Mouse (Mus musculus) ES-Bruce4 (cell line): ENCODE data around the gene Ppp4r1. TPM values are rescaled to one million over a fixed set of nuclear protein-coding genes. Genes with fewer than 3 reads are reported as not detected.
A peak's percentile ranks its signal among the peaks of the same experiment; 100 is the strongest.

Experiments
- H3K27ac ChIP-seq: 2 replicates; pipeline ENCODE4 v1.5.1; 2012; ENCODE audit warnings: low read length, inconsistent platforms; ENCODE audit not compliant: insufficient read depth
- H3K27me3 ChIP-seq: 2 replicates; pipeline ENCODE4 v1.6.1; 2012; ENCODE audit warnings: mild to moderate bottlenecking, low read length, inconsistent platforms; ENCODE audit not compliant: control insufficient read depth, poor library complexity, insufficient read depth, severe bottlenecking
- H3K36me3 ChIP-seq: 2 replicates; pipeline ENCODE4 v1.6.1; 2012; ENCODE audit warnings: inconsistent platforms, mild to moderate bottlenecking, low read length, moderate library complexity; ENCODE audit not compliant: control insufficient read depth, poor library complexity, insufficient read depth, severe bottlenecking
- H3K4me1 ChIP-seq: one replicate; pipeline ENCODE4 v1.8.1; 2011; ENCODE audit warnings: low read length; ENCODE audit not compliant: control insufficient read depth, insufficient read depth
- H3K4me3 ChIP-seq: 2 replicates; pipeline ENCODE4 v1.5.1; 2011; ENCODE audit warnings: low read depth, mild to moderate bottlenecking, low read length
- H3K9ac ChIP-seq: 2 replicates; pipeline ENCODE4 v1.6.1; 2012; ENCODE audit warnings: low read depth, mild to moderate bottlenecking, inconsistent platforms; ENCODE audit not compliant: poor library complexity, severe bottlenecking
- H3K9me3 ChIP-seq: replicated peaks from 2 replicates; pipeline ENCODE4 v1.6.1; 2012; ENCODE audit warnings: mild to moderate bottlenecking, low read length, inconsistent platforms; ENCODE audit not compliant: control insufficient read depth, poor library complexity, insufficient read depth, severe bottlenecking
- CTCF ChIP-seq: IDR thresholded peaks from one replicate; pipeline ENCODE4 v1.8.1; 2011; ENCODE audit warnings: low read depth, low read length
- EP300 ChIP-seq: IDR thresholded peaks from 2 replicates; pipeline ENCODE4 v1.6.1; 2011; ENCODE audit warnings: low read depth, low read length; ENCODE audit not compliant: insufficient read depth
- POLR2A ChIP-seq: IDR thresholded peaks from one replicate; pipeline ENCODE4 v1.8.1; 2011; ENCODE audit warnings: low read length; ENCODE audit not compliant: insufficient read depth
- polyA plus RNA-seq: library from polyadenylated mRNA; stranded (reverse); fragments of >200 nt; gene quantifications from 2 replicates; pipeline ENCODE4 v1.2.4, GENCODE M21; 2011; ENCODE audit warnings: low read depth; ENCODE audit not compliant: missing spikeins, insufficient read depth, insufficient read length

The Ppp4r1 gene
- polyA plus RNA-seq, 1 experiment: 48.4 TPM

DNA sequence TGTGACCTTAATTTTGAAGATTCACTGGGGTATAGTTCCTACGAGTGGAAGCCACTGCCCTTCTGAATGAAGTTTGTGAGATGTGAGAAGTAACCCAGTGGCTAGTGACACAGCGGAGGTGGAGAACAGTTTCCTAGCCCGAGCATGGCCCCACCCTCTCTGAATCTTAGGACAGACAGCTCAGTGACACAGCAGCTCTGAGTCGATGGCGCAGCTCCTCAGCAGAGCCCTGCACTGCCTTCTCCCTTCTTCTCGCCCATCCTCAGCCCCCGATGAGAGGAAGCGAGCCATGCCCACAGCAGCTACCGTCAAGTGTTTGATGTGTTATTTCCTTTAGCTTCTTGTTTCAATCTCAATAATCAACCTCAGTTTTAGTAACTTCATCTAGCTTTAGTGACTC, 43.9 kb downstream of the Ppp4r1 start:
- Histone ChIP-seq H3K4me3 (no peak overlapping the region), H3K27me3 (no peaks in the 10 kb centered on the region), H3K9me3 (no peaks in the 10 kb centered on the region), H3K36me3 (peaks cover 8% of the 10 kb centered on the region), H3K9ac (no peak overlapping the region), H3K4me1 (no peaks in the 10 kb centered on the region), H3K27ac (no peak overlapping the region)
- TF ChIP-seq CTCF: no peak
- TF ChIP-seq POLR2A: no peak
- no peak for TF ChIP-seq EP300

DNA sequence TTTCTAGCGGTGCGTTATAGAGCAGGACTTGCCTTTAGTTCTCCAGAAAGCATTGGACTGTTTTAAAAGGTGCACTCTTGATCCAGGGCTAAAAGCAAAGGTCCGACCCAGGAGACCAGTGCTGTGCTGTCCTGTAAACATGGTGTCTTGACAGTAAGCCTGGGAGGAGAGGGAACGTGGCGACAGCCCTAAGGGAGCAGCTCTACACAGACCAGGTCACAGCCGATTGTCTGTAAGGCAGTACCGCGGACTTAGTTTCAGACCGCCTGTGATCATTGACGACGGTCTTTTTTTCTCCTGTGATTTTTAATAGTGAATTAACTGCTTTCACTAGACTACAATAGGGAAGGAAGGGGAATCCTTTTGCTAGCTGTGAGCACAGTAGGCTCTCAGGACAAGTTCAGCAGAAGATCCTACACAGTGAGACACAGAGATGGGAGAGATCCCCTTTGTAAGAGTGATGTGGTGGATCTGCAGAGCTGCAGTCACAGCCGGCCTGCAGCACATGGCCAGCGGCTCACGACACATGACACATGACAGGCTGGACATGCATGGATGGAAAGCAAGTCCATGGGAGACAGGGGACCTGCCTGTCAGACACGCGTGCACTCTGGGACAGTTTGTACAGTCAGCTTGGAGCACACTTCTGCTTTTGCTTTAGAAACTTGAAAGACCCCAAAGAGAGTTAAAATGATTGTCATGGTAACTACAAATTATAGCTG, 44.9 kb downstream of the Ppp4r1 start:
- TF ChIP-seq CTCF (no peak), POLR2A (no peak), EP300 (no peak)
- Histone ChIP-seq H3K9ac (no peak overlapping the region), H3K27ac (no peak overlapping the region), H3K4me1 (no peaks in the 10 kb centered on the region), H3K4me3 (no peak overlapping the region), H3K9me3 (no peaks in the 10 kb centered on the region), H3K36me3 (peaks cover 15% of the 10 kb centered on the region), H3K27me3 (no peaks in the 10 kb centered on the region)

DNA sequence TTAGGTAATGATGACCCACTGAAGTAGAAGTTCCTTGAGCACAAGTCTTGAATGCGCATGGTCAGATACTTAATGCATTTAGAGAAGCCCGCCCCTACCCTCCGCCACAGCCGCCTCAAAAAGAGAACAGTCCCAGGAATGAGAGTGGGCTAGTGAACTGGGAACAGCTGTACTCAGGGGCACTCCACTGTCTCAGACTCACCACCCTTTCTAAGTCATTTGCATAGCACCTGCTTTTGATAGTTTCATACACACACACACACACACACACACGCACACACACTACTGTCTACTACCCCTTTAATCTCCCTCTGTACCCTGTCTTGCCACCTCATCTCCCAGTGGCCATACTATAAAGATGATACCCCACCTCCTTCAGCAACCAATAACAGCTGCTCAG, 45.5 kb downstream of the Ppp4r1 start:
- H3K36me3 ChIP-seq: peaks cover 16% of the 10 kb centered on the region

DNA sequence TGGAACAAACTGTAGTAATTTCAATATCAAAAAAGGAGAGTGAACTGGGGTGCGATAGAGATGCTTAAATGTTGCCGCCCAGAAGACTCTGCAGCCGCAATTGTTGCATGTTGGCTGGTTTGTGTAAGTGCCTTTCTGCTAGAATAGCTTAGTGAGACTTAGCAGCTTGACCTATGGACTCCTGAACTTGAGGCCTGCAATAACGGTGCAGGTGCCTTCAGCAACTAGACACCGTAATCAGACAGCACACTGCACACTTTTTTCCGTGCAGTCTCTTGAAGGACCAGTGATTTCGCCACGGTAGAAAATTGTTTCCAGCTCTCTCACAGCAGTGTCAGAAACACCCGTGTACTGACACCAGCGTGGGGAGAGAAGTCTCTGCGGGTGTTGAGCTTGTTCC, 46.6 kb downstream of the Ppp4r1 start:
- H3K4me1 ChIP-seq: no peaks in the 10 kb centered on the region
- no peaks in the 10 kb centered on the region for H3K9me3 ChIP-seq
- no peaks in the 10 kb centered on the region for H3K27me3 ChIP-seq
- H3K27ac ChIP-seq: no peak overlapping the region
- no peak overlapping the region for H3K4me3 ChIP-seq
- H3K9ac ChIP-seq: no peak overlapping the region
- peaks cover 24% of the 10 kb centered on the region for H3K36me3 ChIP-seq
- TF ChIP-seq POLR2A: no peak
- TF ChIP-seq EP300: no peak
- no peak for TF ChIP-seq CTCF

More for the DNA sequence above, 45.5 kb downstream of the Ppp4r1 start:
- Histone ChIP-seq H3K9me3 (no peaks in the 10 kb centered on the region), H3K4me1 (no peaks in the 10 kb centered on the region), H3K27me3 (no peaks in the 10 kb centered on the region), H3K4me3 (no peak overlapping the region), H3K9ac (no peak overlapping the region), H3K27ac (no peak overlapping the region)
- TF ChIP-seq POLR2A (no peak), CTCF (no peak), EP300 (no peak)

DNA sequence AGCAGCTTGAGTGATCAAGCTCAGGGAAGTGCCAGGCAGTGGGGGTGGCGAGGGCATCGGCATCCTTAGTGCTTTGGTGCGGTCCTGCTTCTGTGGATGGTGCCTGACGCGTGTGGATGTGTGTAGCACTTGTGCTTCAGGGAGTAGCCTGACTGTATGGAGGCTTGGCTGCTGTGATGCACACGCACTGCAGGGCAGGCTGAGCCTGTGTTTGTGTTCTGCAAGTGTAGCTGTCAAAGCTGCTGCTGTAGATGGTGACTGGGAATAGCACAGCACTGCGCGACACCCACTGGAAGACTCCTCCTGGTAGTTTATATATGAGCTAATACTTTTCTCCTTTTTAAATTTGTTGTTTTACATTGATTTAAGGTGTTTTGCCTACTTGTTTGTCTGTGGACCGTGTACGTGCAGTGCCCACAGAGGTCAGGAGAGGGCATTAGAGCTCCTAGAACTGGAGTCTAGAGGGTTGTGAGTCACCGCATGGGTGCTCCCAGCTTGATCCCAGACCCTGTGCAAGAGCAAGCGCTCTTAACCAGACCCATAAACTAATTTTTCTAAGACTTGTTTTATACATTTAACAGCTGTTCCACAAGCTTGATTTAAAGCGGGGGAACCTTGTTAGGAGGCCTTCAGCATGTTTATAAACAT, 48.0 kb downstream of the Ppp4r1 start:
- Histone ChIP-seq H3K4me1 (no peaks in the 10 kb centered on the region), H3K36me3 (peaks cover 24% of the 10 kb centered on the region), H3K27ac (no peak overlapping the region), H3K4me3 (no peak overlapping the region), H3K27me3 (no peaks in the 10 kb centered on the region), H3K9me3 (no peaks in the 10 kb centered on the region), H3K9ac (no peak overlapping the region)
- TF ChIP-seq CTCF (peak; percentile 18), EP300 (no peak)

DNA sequence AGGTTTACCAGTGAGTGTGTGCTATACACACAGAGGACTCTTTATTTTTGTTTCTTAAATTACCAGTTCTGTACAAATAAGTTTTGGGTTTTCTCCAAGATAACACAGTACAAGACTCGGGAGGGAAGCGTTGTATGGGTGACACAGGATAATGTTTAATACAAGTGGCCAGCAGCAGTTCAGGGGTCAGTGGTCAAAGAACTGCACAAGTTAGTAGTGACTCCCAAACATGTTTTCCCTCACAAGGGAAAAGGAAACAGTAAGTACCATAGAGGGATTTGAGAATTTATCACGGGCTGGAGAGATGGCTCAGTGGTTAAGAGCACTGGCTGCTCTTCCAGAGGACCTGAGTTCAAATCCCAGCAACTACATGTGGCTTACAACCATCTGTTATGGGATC, 51.5 kb downstream of the Ppp4r1 start:
- TF ChIP-seq CTCF (no peak), POLR2A (no peak), EP300 (no peak)
- Histone ChIP-seq H3K4me3 (no peak overlapping the region), H3K9ac (no peak overlapping the region), H3K4me1 (no peaks in the 10 kb centered on the region), H3K27ac (no peak overlapping the region), H3K36me3 (peaks cover 38% of the 10 kb centered on the region), H3K27me3 (no peaks in the 10 kb centered on the region), H3K9me3 (no peaks in the 10 kb centered on the region)
